Mouse (Mus musculus): ENCODE data around the gene Cd209g. TPM values are rescaled to one million over a fixed set of nuclear protein-coding genes. Genes with fewer than 3 reads are reported as not detected.

Cd209g gene
- total and polyA plus RNA-seq, 3 experiments = 0.23 to 2.1 TPM; not detected in 1

DNA sequence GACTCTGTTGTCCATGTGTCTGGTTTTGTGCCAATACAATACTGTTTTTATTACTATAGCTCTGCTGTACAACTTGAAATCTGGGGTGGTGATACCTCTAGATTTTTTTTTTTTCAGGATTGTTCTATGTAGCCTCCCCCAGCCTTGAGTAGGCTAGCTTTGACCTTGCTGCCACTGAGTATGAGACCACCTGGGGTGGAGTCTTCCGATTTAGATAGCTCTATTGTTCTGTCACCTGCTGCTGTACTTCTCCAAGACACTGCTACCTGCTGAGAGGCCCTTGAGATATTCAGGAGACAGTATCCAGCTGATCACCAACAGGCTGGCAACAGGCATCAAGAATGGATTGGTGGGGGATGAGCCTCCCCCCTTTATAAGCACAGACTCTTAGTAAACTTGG is 13.4 kb downstream of the Cd209g start:
- no peaks in the 10 kb centered on the region for H3K79me2 ChIP-seq (replicated peaks; ENCODE audit: control insufficient read depth, insufficient read depth, low read length)
- no peak for TF ChIP-seq CTCF (IDR thresholded peaks at IDR 0.05)
- no peaks in the 10 kb centered on the region for H3K27me3 ChIP-seq (ENCODE audit: control insufficient read depth, insufficient read depth, low read length)
- WGBS = 39% methylated on average over 1 of the region's 1 CpGs
- DNase-seq = no peak
- no peaks in the 10 kb centered on the region for H3K4me1 ChIP-seq (ENCODE audit: control insufficient read depth, insufficient read depth, low read length)
- H3K4me3 ChIP-seq = no peak overlapping the region
- H3K9ac ChIP-seq (ENCODE audit: low read depth, low read length) = no peak overlapping the region
- intact Hi-C loops (cut with DNase I) = no loop called here
- H3K27ac ChIP-seq = no peak overlapping the region
- H3K36me3 ChIP-seq (ENCODE audit: control insufficient read depth, insufficient read depth, low read length) = no peaks in the 10 kb centered on the region

GRCm38 (mm10) chr8:4154878-4155277 is 21.0 kb downstream of the Cd209g start:
- no peak for DNase-seq
- no peak for TF ChIP-seq EP300 (IDR thresholded peaks at IDR 0.05; ENCODE audit: insufficient read depth, low read depth, low read length)
- no peak for TF ChIP-seq POLR2A (IDR thresholded peaks at IDR 0.05; ENCODE audit: insufficient read depth, low read depth, low read length)
- TF ChIP-seq CTCF (IDR thresholded peaks at IDR 0.05) = no peak
- H3K36me3 ChIP-seq (ENCODE audit: control insufficient read depth, insufficient read depth, low read length) = no peaks in the 10 kb centered on the region

GRCm38 (mm10) chr8:4162786-4163185 is 28.9 kb downstream of the Cd209g start:
- Histone ChIP-seq H3K27ac (no peak overlapping the region), H3K9ac (ENCODE audit: low read depth, low read length) (no peak overlapping the region), H3K4me3 (no peak overlapping the region), H3K79me2 (replicated peaks; ENCODE audit: control insufficient read depth, insufficient read depth, low read length) (no peaks in the 10 kb centered on the region), H3K36me3 (ENCODE audit: control insufficient read depth, insufficient read depth, low read length) (no peaks in the 10 kb centered on the region), H3K4me1 (ENCODE audit: control insufficient read depth, insufficient read depth, low read length) (no peaks in the 10 kb centered on the region; the same call in 1 of the 2 replicates), H3K27me3 (ENCODE audit: control insufficient read depth, insufficient read depth, low read length) (no peaks in the 10 kb centered on the region)
- TF ChIP-seq POLR2A (IDR thresholded peaks at IDR 0.05; ENCODE audit: insufficient read depth, low read depth, low read length) (no peak), EP300 (IDR thresholded peaks at IDR 0.05; ENCODE audit: insufficient read depth, low read depth, low read length) (no peak), CTCF (IDR thresholded peaks at IDR 0.05) (no peak)
- 39% methylated on average over 4 of the region's 4 CpGs for WGBS
- intact Hi-C loops (cut with DNase I) = loop anchor here (10.0 kb wide), 2 partner anchors 162 to 352 kb away; partner anchors contain the start of genes Ccl25 and Elavl1
- DNase-seq = no peak

More at GRCm38 (mm10) chr8:4154878-4155277, 21.0 kb downstream of the Cd209g start:
- H3K4me3 ChIP-seq = no peak overlapping the region
- intact Hi-C loops (cut with DNase I) = no loop called here
- H3K27ac ChIP-seq = no peak overlapping the region
- no peaks in the 10 kb centered on the region for H3K4me1 ChIP-seq (ENCODE audit: control insufficient read depth, insufficient read depth, low read length)
- no peaks in the 10 kb centered on the region for H3K27me3 ChIP-seq (ENCODE audit: control insufficient read depth, insufficient read depth, low read length)
- H3K79me2 ChIP-seq (replicated peaks; ENCODE audit: control insufficient read depth, insufficient read depth, low read length) = no peaks in the 10 kb centered on the region
- no peak overlapping the region for H3K9ac ChIP-seq (ENCODE audit: low read depth, low read length)

DNA sequence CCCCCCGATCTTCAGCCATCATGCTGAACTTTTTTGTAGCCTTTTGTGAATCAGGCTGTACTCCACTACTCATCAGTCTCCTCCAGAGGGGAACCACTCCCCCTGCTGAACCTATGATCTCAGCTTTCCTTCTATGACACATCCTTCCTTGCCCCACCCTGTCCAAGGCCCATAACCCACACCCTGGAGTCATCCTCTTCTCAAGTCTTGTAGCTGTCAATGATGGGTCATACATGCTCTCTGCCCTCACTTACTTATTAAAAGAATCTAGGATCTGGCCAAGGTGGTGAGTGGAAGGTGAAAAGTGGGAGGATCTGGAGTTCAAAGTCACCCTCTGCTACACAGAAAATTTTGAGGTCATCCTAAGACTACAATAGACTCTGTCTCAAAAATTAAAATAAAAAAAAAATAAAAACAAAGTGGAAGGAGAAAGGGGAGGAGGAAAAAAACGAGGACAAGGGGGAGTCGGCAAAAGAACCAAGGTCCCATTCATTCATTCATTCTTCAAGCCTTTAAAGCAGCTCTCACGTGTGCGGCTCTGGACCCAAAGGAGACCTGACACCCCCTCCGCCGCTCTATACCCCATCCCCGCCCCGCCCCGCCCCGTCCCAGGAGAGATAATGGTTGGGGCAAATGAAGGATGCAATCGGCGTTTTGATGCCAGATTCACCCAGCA is 31.4 kb downstream of the Cd209g start:
- Histone ChIP-seq H3K4me3 (peak overlapping the region; percentile 52), H3K9ac (ENCODE audit: low read depth, low read length) (peak overlapping the region; percentile 33), H3K27ac (no peak overlapping the region), H3K79me2 (replicated peaks; ENCODE audit: control insufficient read depth, insufficient read depth, low read length) (0 out of 2 replicates have a peak, but pooled peaks cover 1% of the 10 kb centered on the region), H3K27me3 (ENCODE audit: control insufficient read depth, insufficient read depth, low read length) (no peaks in the 10 kb centered on the region), H3K4me1 (ENCODE audit: control insufficient read depth, insufficient read depth, low read length) (no peaks in the 10 kb centered on the region; the same call in 1 of the 2 replicates), H3K36me3 (ENCODE audit: control insufficient read depth, insufficient read depth, low read length) (no peaks in the 10 kb centered on the region)
- DNase-seq = no peak
- 6% methylated on average over 13 of the region's 13 CpGs for WGBS
- intact Hi-C loops (cut with DNase I) = loop anchor here (5.0 to 10.0 kb wide), 5 partner anchors 72 to 512 kb away; partner anchors contain the start of genes Ccl25, Elavl1, Gm49320 and Map2k7
- TF ChIP-seq CTCF (IDR thresholded peaks at IDR 0.05) = no peak
- TF ChIP-seq EP300 (IDR thresholded peaks at IDR 0.05; ENCODE audit: insufficient read depth, low read depth, low read length) = no peak
- no peak for TF ChIP-seq POLR2A (IDR thresholded peaks at IDR 0.05; ENCODE audit: insufficient read depth, low read depth, low read length)

DNA sequence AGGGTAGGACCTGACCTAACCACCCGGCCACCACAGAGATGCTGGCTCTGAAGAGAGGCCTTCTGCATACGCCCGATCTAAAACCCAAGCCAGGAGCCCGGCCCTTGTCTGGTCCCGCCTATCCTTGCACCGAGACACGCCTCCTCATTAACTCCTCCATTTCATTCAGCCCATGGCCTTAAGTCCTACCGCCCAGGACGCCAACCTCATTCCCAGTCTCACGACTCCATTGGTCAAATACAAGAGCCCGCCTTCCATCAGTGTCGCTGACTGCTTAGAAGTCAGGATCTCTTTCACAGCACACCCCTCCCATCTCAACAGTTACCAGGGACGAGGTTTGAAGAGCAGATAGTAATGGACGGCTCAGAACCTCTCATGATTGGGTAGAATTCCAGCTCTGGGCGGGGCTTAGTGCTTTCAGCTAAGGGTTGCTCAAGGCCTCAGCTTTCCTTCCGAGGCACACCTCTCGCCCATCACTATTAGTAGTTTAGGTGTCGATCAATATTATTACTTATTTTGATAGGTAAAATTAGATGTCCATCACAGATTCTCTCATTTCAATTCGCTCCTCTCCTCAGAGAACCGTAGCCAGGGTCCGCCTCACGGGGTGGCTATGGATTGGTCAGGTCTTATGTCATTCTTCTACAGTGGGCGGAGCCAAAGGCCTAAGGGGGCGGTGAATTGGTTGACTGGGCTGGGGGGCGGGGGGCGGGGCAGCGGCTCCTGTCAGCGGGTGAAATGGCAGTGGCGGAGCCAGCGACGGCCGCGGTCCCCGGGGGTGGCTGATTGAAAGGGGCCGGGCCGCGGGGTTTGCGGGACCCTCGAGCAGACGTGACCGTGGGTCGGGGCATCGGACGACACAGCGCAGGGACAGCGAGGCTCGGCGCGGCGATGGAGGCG is 32.2 kb downstream of the Cd209g start, which contains the start of gene Evi5l:
Gene Evi5l (plus strand): TSS at position 716 of the 900 bp plus-strand sequence.
- WGBS = under 1% methylated on average over 51 of the region's 51 CpGs
- Histone ChIP-seq H3K27ac (peak within 1 kb of the TSS; percentile 73), H3K36me3 (ENCODE audit: control insufficient read depth, insufficient read depth, low read length) (no peaks in the 10 kb centered on the region), H3K27me3 (ENCODE audit: control insufficient read depth, insufficient read depth, low read length) (no peaks in the 10 kb centered on the region), H3K9ac (ENCODE audit: low read depth, low read length) (peak within 1 kb of the TSS; percentile 89), H3K79me2 (replicated peaks; ENCODE audit: control insufficient read depth, insufficient read depth, low read length) (0 out of 2 replicates have a peak, but pooled peaks cover 1% of the 10 kb centered on the region), H3K4me1 (ENCODE audit: control insufficient read depth, insufficient read depth, low read length) (no peaks in the 10 kb centered on the region; the same call in 1 of the 2 replicates), H3K4me3 (peak within 1 kb of the TSS; percentile 87)
- intact Hi-C loops (cut with DNase I) = loop anchor here (5.0 to 10.0 kb wide), 5 partner anchors 71 to 511 kb away; partner anchors contain the start of genes Ccl25, Elavl1, Gm49320 and Map2k7
- TF ChIP-seq EP300 (IDR thresholded peaks at IDR 0.05; ENCODE audit: insufficient read depth, low read depth, low read length) (0 out of 2 replicates have a peak, but pooled peaks have one; percentile 41), CTCF (IDR thresholded peaks at IDR 0.05) (no peak)
- peak; percentile 98 to 100 for DNase-seq
